Mouse (Mus musculus) gastrocnemius, postnatal 36 days (tissue): Measurements from ENCODE around the gene Pltp. TPM values are rescaled to one million over a fixed set of nuclear protein-coding genes. Genes with fewer than 3 reads are reported as not detected.
A peak's percentile ranks its signal among the peaks of the same experiment; 100 is the strongest.

Experiments used
- DNase-seq, 2 experiments: peaks; one replicate each; pipeline ENCODE4 v3.0.0; 2022
- intact Hi-C: fragments of 180-260 bp; cut with DNase I; formaldehyde crosslinking; loops from one replicate; pipeline ENCODE4 v1.15.1; 2025
- long read RNA-seq, 2 experiments: library from polyadenylated mRNA; stranded (forward); transcript quantifications; one replicate each; pipeline ENCODE4 v2.0.0; 2021
- total RNA-seq, 2 experiments: library from RNA; stranded (reverse); gene quantifications; 2 replicates each; pipeline ENCODE4 v1.2.3; 2021

Pltp gene
- total RNA-seq: 10 to 100 TPM; 15.3 to 15.7 TPM
- long read RNA-seq, experiment 1, partial matches to known transcripts: 3 of 6 reads
- long read RNA-seq, experiment 1, other reads (novel, unspliced or antisense): 1 of 6 reads
- long read RNA-seq, experiment 2, partial matches to known transcripts: 2 of 5 reads
- long read RNA-seq, experiment 2, other reads (novel, unspliced or antisense): 0 of 5 reads

- DNase-seq: peak; percentile 42 to 55
- intact Hi-C loops: no loop called here
Measured at GRCm38 (mm10) chr2:164857101-164857821, at the start of gene Pltp. Gene Pltp, minus strand, starts transcription at chr2:164857711.

DNA sequence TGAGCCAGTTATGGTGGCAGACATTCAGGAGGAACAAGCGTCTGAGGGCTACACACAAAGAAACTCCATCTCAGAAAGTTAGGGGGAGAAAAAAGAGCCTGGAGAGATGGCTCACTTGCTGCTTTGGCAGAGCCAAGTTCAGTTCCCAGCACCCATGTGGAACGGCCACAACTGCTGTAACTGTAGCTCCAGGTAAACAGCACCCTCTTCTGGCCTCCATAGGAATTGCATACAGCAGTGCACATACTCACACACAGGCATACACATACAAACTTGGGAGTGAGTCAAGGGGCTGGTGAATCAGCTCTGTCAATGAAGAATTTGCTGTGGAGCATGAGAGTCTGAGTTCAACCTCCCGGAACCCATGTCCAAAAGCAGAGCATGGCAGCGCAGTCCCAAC lies 48.6 kb upstream of the Pltp start:
- no peak for DNase-seq
- intact Hi-C loops: loop anchor here (10.0 kb wide), 1 partner anchor 71 kb away; the partner anchor contains the start of genes Ctsa and Neurl2

GRCm38 (mm10) chr2:164903496-164903895 lies 46.0 kb upstream of the Pltp start:
- DNase-seq: no peak
- intact Hi-C loops: loop anchor here (10.0 kb wide), 1 partner anchor 69 kb away; the partner anchor contains the start of genes Ctsa and Neurl2

DNA sequence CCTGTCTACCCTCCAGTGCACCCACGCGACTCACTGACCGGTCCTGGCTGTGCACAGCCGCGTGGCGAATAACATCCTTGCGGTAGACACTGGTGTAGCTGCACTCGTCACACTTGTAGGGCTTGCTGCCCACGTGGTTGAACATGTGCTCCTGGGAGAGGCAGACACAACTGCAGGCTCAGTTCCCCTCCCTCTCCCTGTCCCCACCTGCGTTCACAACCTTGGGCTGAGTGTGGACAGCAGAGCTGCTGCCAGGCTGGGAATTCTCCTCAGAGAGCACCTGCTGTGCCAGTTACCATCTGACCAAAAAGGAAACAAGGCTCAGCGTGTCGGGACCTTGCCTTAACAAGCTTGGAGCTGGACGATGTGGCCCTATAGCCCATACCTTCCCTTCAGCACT lies 43.9 kb upstream of the Pltp start:
- intact Hi-C loops: loop anchor here (10.0 kb wide), 1 partner anchor 67 kb away; the partner anchor contains the start of genes Ctsa and Neurl2
- DNase-seq: no peak

GRCm38 (mm10) chr2:164899723-164900459 lies 42.4 kb upstream of the Pltp start:
- DNase-seq: no peak
- intact Hi-C loops: loop anchor here (10.0 kb wide), 1 partner anchor 65 kb away; the partner anchor contains the start of genes Ctsa and Neurl2

- no peak for DNase-seq
- intact Hi-C loops: no loop called here
Measured at GRCm38 (mm10) chr2:164899034-164899433, 41.5 kb upstream of the Pltp start.

- no peak for DNase-seq
- intact Hi-C loops: no loop called here
Measured at GRCm38 (mm10) chr2:164898008-164898407, 40.5 kb upstream of the Pltp start.

GRCm38 (mm10) chr2:164895885-164896284 lies 38.4 kb upstream of the Pltp start:
- no peak for DNase-seq
- intact Hi-C loops: no loop called here

GRCm38 (mm10) chr2:164894644-164895043 lies 37.1 kb upstream of the Pltp start:
- no peak for DNase-seq
- intact Hi-C loops: no loop called here

GRCm38 (mm10) chr2:164894048-164894447 lies 36.5 kb upstream of the Pltp start:
- DNase-seq: no peak
- intact Hi-C loops: no loop called here

GRCm38 (mm10) chr2:164892696-164893216 lies 35.2 kb upstream of the Pltp start:
- DNase-seq: no peak
- intact Hi-C loops: no loop called here

- intact Hi-C loops: no loop called here
- DNase-seq: peak; percentile 53 to 64
Measured at GRCm38 (mm10) chr2:164891908-164892695, 34.6 kb upstream of the Pltp start.

GRCm38 (mm10) chr2:164891056-164891834 lies 33.7 kb upstream of the Pltp start:
- intact Hi-C loops: no loop called here
- no peak for DNase-seq

- no peak for DNase-seq
- intact Hi-C loops: no loop called here
Measured at GRCm38 (mm10) chr2:164890411-164891049, 33.0 kb upstream of the Pltp start.

DNA sequence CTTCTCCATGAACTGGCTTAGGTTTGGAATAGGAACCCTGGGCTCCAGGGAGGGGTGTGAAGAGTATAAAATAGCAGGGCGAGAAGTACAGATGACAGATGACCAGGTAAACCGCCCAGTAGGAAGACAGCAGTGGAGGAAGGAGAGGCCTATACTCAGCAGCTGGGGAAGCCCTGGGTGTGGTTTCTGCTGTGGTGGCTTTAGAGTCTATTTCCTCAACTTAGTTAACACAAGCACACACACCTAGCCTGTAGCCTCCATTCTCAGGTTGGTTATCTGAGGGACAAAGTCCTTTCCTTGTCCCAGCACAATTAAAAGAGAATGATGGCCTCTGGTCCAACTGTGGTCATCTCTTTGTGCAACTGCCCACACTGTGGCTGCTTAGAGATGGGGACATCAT lies 32.4 kb upstream of the Pltp start:
- intact Hi-C loops: no loop called here
- no peak for DNase-seq

- intact Hi-C loops: no loop called here
- DNase-seq: no peak
Measured at GRCm38 (mm10) chr2:164888996-164889395, 31.5 kb upstream of the Pltp start.

DNA sequence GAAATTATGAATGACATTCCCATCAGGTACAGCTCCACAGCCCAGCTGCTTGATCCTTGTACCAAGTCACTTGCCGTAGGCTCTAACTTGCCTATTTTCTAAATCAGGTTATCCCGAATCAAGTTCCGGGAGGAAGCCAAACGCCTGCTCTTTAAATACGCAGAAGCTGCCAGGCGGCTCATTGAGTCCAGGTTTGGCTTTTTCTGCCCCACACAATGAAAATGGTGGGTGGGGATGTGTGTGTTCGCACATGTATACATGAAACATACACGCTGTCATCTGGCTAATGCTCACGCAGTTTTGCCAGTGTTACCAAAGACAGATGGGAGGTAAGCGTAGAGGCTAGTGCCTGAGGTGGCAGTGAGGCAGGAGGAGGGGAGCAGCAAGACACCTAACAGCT lies 29.1 kb upstream of the Pltp start:
- intact Hi-C loops: no loop called here
- DNase-seq: no peak

- peak; percentile 74 to 76 for DNase-seq
Measured at GRCm38 (mm10) chr2:164885788-164886187, 28.3 kb upstream of the Pltp start.

GRCm38 (mm10) chr2:164882619-164883018 lies 25.1 kb upstream of the Pltp start:
- no peak for DNase-seq
- intact Hi-C loops: no loop called here

More at GRCm38 (mm10) chr2:164885788-164886187, 28.3 kb upstream of the Pltp start:
- intact Hi-C loops: no loop called here
